Mouse (Mus musculus): Measurements from ENCODE around the gene Il21r.

Gene Il21r

GRCm38 (mm10) chr7:125575738-125576540, 27.3 kb upstream of the Il21r start:
- DNase-seq: no peak

- no peak for DNase-seq
Observed at GRCm38 (mm10) chr7:125576982-125577381, 26.2 kb upstream of the Il21r start.

- DNase-seq: no peak
Observed at GRCm38 (mm10) chr7:125577486-125578088, 25.6 kb upstream of the Il21r start.

GRCm38 (mm10) chr7:125578106-125578505, 25.1 kb upstream of the Il21r start:
- no peak for DNase-seq

DNA sequence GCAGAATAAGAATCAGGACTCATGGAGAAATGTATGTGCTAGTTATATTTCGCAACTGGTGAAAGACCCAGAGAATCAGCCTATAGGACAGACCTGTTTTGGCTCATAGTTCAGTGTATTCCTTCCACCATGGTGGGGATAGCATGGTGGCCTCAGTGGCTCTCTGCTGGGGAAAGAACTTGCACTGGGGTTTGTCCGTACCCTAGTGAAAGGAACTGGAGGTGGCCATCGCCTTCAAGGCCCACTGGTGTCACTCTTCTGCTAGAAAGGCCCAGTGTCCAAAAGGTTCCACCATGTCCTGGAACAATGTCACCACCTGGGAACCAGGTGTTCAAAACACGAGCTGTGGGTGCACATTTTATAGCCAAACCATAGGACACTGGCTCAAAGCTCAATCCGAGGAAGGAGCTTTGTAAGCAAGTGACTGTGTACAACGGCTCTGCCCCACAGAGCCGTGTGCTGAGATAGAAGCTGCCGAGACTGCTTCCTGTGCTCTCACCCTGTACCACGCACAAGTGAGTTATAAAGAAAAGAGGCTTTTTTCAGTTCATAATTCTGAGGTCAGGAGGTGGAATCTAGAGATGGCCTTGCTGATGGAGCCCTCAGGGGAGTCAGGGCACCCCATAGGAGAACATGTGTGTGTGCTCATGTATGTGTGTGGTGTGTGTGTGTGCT, 23.5 kb upstream of the Il21r start:
- no peak for DNase-seq

GRCm38 (mm10) chr7:125580220-125580549, 23.0 kb upstream of the Il21r start:
- DNase-seq: no peak

- peak; percentile 25 for DNase-seq
Observed at GRCm38 (mm10) chr7:125580625-125581316, 22.5 kb upstream of the Il21r start.

DNA sequence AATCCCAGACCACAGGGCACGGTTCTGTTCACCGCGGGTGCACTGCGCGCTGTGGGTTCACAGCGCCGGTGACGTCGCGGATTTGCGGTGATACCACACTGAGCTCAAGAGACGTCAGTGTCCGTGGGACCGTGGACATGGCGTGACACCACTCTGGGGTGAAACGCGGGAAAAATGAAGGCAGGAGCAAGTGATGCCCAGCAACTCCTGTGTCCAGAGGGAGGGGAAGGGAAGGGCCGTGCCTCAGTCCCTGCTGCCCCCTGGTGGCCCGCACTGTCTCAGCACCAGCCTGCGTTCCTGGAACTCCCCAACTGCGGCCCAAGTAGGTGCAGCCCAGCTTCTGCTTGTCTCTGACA, 21.9 kb upstream of the Il21r start:
- DNase-seq: peak; percentile 86

- DNase-seq: no peak
Observed at GRCm38 (mm10) chr7:125583325-125584004, 19.8 kb upstream of the Il21r start.

DNA sequence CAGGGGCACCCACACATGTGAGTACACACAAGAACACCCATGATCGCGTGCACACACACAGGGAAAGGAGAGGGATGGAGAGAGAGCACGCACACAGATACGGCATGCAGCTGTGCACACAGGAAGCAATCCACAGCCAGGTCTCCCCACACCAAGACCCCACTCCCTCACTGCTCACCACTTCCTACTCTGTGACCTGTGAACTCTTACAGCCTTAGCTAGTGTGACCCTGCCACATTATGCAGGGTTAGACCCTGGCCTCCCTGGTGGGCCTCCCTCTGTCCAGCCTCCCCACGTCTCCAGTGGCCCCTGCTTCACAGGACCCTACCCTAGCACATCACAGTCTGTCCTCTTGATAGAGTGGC, 19.2 kb upstream of the Il21r start:
- no peak for DNase-seq

DNA sequence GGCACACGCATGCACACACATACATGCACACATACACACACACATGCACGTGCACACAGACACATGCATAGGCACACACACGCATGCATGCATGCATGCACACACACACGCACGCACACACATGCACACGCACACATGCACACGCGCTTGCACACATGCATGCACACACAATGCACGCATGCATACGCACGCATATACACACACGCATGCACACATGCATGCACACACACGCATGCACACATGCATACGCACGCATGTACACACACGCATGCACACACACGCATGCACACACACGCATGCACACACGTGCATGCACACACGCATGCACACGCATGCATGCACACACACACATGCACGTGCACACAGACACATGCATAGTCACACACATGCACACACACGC, 16.9 kb upstream of the Il21r start:
- no peak for DNase-seq

DNA sequence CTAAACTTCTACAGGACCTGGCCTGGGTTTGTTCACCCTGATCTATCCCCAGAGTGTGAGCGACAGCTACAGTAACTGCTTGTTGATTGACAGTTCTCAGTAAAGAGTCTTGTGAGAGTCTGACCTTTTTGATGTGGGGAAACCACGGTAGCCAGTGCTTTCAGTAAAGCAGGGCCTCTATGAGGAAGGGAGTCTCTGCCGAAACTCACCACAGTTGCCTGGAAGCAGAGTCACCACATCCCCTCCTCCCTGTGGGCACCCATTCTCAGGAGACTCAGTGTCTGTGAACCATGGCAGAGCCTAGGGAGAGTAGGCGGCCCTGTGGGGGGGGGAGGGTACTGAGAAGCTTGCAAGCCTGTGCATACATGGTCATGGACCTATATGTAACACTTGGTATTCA, 14.5 kb upstream of the Il21r start:
- DNase-seq: no peak

- DNase-seq: no peak
Observed at GRCm38 (mm10) chr7:125589896-125590295, 13.3 kb upstream of the Il21r start.

GRCm38 (mm10) chr7:125593831-125594230, 9.4 kb upstream of the Il21r start:
- no peak for DNase-seq

DNA sequence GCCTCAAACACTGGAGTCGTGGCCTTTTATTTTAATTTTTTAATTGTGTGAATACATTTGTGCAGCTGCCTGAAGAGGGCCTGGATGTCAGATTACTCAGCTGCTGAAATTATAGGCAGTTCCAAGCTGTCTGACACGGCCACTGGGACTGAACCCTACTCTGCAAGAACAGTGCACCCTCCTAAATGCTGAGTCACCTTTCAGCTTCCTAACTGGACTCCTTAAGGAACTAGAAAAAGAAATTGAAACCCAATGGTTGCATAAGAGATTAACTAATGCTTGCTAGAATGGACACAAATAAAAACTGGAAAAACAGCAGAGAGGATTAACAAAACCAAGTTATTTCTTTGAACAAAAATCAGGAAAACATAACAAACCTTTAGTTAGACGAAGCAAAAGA, 6.8 kb upstream of the Il21r start:
- no peak for DNase-seq

GRCm38 (mm10) chr7:125597083-125597482, 6.1 kb upstream of the Il21r start:
- DNase-seq: no peak

DNA sequence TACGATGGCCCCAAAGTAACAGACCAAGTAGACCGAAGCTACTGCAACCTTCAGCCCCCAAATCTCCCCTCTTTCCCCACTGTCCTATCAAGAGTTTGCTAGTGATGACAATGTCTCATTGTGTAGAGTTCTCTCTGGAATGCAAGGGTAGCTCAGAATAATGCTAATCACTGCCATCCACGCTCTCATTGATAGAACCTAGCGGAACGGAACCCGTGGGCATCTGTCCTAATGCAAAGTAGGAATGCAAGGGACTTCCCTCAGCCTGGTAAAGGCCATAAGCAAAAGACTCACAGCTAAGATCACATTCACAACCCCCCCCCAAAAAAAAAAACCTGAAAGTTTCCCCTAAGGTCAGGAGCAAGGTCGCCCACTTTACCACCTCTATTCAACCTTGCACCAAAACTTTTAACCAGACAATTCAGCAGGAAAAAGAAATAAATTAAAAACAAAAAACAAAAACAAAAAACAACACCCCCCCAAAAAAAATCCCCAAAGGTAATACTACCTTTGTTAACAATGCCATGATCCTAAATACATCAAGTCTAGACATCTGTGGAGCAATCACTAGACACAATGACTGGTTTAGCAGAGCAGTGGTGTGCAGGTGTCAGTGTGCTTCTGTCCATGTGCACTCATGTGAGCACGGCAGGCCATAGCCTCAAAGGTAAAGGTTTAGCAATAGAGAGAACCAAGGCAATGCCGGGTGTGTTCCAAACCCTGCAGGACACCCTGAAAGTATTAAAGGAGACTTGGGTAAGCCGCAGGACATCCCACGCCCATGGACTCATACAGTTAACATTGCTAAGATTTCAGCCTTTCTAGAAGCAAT, 5.5 kb upstream of the Il21r start:
- peak; percentile 23 for DNase-seq

DNA sequence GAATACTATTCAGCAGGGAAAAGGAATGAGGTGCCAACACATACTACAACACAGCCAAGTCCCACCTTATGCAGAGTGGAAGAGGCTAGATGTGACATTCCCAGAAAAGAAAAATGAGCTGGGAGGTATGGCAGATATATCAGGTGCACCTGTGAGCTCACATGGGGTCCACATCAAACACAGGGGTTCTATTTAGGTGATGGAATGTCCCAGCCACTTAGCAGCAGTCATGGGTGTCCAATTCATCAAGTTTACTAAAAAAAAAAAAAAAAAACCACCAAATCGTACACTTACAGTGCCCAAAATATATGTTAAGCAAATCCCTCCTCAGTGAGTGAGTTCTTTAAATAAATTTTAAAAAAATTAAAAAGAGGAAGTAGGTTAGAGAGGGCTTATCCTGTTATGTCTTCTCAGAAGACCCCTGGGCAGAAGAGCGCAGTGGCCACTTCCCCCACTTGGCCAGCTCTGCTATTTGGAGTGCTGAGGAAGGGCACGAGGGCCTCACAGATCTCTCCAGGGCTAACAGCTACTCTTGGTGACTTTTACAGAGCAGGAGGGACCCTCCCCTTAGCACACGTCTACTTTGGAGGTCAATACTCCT, 3.8 kb upstream of the Il21r start:
- DNase-seq: no peak

DNA sequence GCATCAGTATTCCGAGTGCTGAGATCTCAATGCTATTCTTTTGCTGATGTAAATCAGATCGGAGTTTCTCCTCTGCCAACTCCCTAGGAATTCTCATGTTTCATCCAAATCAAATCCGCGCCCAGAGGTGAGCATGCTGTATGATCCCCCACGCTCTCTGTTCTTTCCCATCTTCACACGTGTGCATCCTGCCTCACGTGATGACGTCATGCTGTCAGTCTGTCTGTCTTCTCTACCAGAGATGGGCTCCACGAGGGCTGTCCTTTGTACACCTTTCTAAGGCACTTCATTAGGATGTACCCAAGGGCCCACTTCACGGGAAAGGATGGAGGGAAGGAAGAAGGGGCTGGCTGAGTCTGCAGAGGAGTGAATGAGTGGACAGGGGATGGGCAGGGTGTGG, 3.1 kb upstream of the Il21r start:
- no peak for DNase-seq

- DNase-seq: no peak
Observed at GRCm38 (mm10) chr7:125600612-125601279, 2.5 kb upstream of the Il21r start.

DNA sequence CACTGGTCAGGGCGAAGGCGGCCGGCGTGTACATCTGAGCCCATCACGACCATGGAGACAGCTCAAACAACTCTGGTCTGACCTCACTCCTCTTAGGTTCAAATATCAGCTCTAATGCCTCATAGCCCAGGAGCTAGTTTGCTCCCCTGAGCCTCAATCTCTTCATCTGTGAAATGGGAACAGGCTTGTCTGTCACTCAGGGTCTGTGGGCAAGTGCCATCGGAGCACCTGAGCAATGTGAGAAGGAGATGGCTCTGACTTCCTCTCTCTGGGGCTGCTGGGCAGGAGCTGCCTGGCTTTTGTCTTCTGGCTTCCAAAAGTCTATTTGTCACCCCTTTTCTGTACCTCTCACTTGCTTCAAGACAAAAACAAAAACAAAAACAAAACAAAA, 2.0 kb upstream of the Il21r start:
- no peak for DNase-seq

Measured in retina, postnatal 1 day (tissue).